Mouse (Mus musculus) bone marrow, adult 2 months (tissue): Measurements from ENCODE around the gene Ntn5.

Experiments
- CTCF ChIP-seq: fragments of 200-500 bp; IDR thresholded peaks from 2 replicates; pipeline ENCODE4 v1.5.1; 2011; ENCODE audit warnings: low read length, control low read depth; ENCODE audit not compliant: control insufficient read depth, insufficient read depth
- POLR2A ChIP-seq: fragments of 200-500 bp; IDR thresholded peaks from 2 replicates; pipeline ENCODE4 v1.6.1; 2011; ENCODE audit warnings: low read depth, mild to moderate bottlenecking, control low read depth, low read length, borderline replicate concordance; ENCODE audit not compliant: control insufficient read depth

DNA sequence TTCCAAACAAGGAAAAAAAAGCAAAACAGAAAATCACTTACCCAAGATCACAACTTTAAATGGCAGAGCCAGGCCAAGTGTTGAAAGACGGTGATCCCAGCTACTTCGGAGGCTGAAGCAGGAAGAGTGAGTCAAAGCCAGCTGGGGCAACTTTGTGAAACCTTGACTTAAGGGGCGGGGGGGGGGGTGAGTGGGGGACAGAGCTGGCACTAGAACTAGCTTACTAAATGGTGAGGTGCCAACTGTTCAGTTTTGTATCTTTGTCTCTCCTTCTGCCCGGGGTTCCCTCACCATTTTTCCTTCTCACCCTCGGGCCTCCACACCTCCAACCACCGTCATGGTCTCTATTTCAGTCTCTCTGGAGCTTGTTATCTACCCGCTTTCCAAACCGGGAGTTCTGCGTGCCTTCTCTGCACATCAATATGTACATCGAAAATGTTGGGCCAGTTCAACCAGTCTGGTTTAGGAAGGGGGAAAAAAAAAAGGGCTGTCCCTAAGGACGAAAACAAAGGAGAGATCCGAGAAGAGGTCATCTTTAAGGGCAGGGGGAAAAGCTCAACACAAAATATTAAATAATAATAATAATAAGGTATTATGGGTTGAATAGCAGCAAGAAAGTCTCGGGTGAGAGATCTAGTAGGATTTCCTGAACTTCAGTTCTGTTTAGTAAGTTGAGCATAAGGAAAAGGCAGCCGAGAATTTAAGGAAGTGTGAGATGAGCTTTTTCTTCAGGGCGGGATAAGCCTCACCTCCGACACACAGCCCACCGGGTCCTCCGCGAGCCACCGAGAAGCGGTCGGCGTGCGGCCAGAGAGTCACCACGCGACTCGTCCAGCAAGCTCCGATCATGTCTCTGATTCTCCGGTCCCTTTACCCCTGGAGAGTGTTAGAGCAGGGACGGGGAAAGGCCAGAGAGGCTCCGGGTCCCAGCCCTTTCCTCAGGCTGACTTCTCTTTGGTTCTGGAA lies 33.4 kb downstream of the Ntn5 start:
- TF ChIP-seq CTCF (no peak), POLR2A (no peak)
